Mouse (Mus musculus) midbrain, embryonic 10.5 days (tissue): ENCODE results near the gene Lgals1. TPM values are rescaled to one million over a fixed set of nuclear protein-coding genes. Genes with fewer than 3 reads are reported as not detected.

Source experiments
- DNase-seq: peaks from one replicate; pipeline ENCODE4 v3.0.0-alpha.2; 2017; ENCODE audit warnings: low spot score
- H3K27ac ChIP-seq: fragments of 300-500 bp; sonication (generic); replicated peaks from 2 replicates; pipeline ENCODE4 v1.5.1; 2016; ENCODE audit warnings: mild to moderate bottlenecking
- H3K27me3 ChIP-seq: fragments of 300-500 bp; sonication (generic); 2 replicates; pipeline ENCODE4 v1.6.1; 2016; ENCODE audit warnings: low read depth, mild to moderate bottlenecking; ENCODE audit not compliant: poor library complexity, severe bottlenecking
- H3K36me3 ChIP-seq: fragments of 300-500 bp; sonication (generic); 2 replicates; pipeline ENCODE4 v1.6.1; 2016; ENCODE audit warnings: mild to moderate bottlenecking, moderate library complexity
- H3K4me1 ChIP-seq: fragments of 300-500 bp; sonication (generic); 2 replicates; pipeline ENCODE4 v1.6.1; 2016
- H3K4me3 ChIP-seq: fragments of 300-500 bp; sonication (generic); 2 replicates; pipeline ENCODE4 v1.5.1; 2016; ENCODE audit warnings: mild to moderate bottlenecking, moderate library complexity
- H3K9me3 ChIP-seq: fragments of 300-500 bp; sonication (generic); replicated peaks from 2 replicates; pipeline ENCODE4 v1.6.1; 2016; ENCODE audit warnings: mild to moderate bottlenecking
- WGBS: fragments of 180-500 bp; shearing (Covaris S2); methylation state at CpG from one replicate; pipeline ENCODE4 v1.1.7; 2016; 5-methylcytosine and 5-hydroxymethylcytosine counted together
- microRNA-seq: library from miRNA; unstranded; fragments of <30 nt; microRNA quantifications from one replicate; pipeline ENCODE4, GENCODE M21; 2017
- polyA plus RNA-seq: library from polyadenylated mRNA; unstranded; fragments of >200 nt; fragmentation: Nextera tagmentation; extraction: Ambion mirVana; gene quantifications from 2 replicates; pipeline ENCODE4 v1.2.1, GENCODE M21; 2016

Gene Lgals1
- polyA plus RNA-seq, 1 experiment from 2014 or later, result 341 TPM

- 89% methylated on average over 4 of the region's 4 CpGs for WGBS
- peaks cover 3% of the 10 kb centered on the region; the same call in 1 of the 2 replicates for H3K4me1 ChIP-seq
- no peak overlapping the region for H3K4me3 ChIP-seq
- H3K27me3 ChIP-seq, result no peaks in the 10 kb centered on the region
- H3K27ac ChIP-seq, result no peak overlapping the region
- peaks cover 82% of the 10 kb centered on the region for H3K36me3 ChIP-seq
- no peak for DNase-seq
- no peaks in the 10 kb centered on the region for H3K9me3 ChIP-seq
These were observed 29.8 kb downstream of the Lgals1 start for GRCm38 (mm10) chr15:78956351-78956750.

GRCm38 (mm10) chr15:78957021-78957420 lies 30.5 kb downstream of the Lgals1 start:
- Histone ChIP-seq H3K36me3 (peaks cover 82% of the 10 kb centered on the region), H3K9me3 (no peaks in the 10 kb centered on the region), H3K27ac (peak overlapping the region; percentile 19; the same call in 1 of the 2 replicates), H3K4me1 (peaks cover 7% of the 10 kb centered on the region; the same call in 1 of the 2 replicates), H3K27me3 (no peaks in the 10 kb centered on the region), H3K4me3 (no peak overlapping the region)
- 80% methylated on average over 15 of the region's 15 CpGs for WGBS
- no peak for DNase-seq

- Histone ChIP-seq H3K4me1 (peaks cover 15% of the 10 kb centered on the region), H3K9me3 (no peaks in the 10 kb centered on the region), H3K4me3 (no peak overlapping the region), H3K27me3 (no peaks in the 10 kb centered on the region), H3K27ac (no peak overlapping the region), H3K36me3 (peaks cover 75% of the 10 kb centered on the region)
- no peak for DNase-seq
- 93% methylated on average over 11 of the region's 11 CpGs for WGBS
These were observed 33.0 kb downstream of the Lgals1 start for GRCm38 (mm10) chr15:78959537-78959936.

- no peaks in the 10 kb centered on the region for H3K9me3 ChIP-seq
- H3K27ac ChIP-seq, result no peak overlapping the region
- no peak overlapping the region for H3K4me3 ChIP-seq
- peaks cover 15% of the 10 kb centered on the region for H3K4me1 ChIP-seq
- WGBS, result 80% methylated on average over 4 of the region's 4 CpGs
- DNase-seq, result no peak
- H3K27me3 ChIP-seq, result no peaks in the 10 kb centered on the region
- peaks cover 71% of the 10 kb centered on the region for H3K36me3 ChIP-seq
These were observed 33.6 kb downstream of the Lgals1 start for GRCm38 (mm10) chr15:78960088-78960487.

- peak; percentile 71 for DNase-seq
- 36% methylated on average over 2 of the region's 2 CpGs for WGBS
- Histone ChIP-seq H3K9me3 (no peaks in the 10 kb centered on the region), H3K4me3 (no peak overlapping the region), H3K27ac (peak overlapping the region; percentile 61), H3K27me3 (no peaks in the 10 kb centered on the region), H3K4me1 (peaks cover 15% of the 10 kb centered on the region), H3K36me3 (peaks cover 76% of the 10 kb centered on the region)
These were observed 36.4 kb downstream of the Lgals1 start for GRCm38 (mm10) chr15:78962885-78963284.

GRCm38 (mm10) chr15:78971626-78972025 lies 45.1 kb downstream of the Lgals1 start:
- Histone ChIP-seq H3K9me3 (no peaks in the 10 kb centered on the region), H3K36me3 (peaks cover 34% of the 10 kb centered on the region), H3K27ac (no peak overlapping the region), H3K27me3 (no peaks in the 10 kb centered on the region), H3K4me3 (no peak overlapping the region), H3K4me1 (no peaks in the 10 kb centered on the region)
- 77% methylated on average over 6 of the region's 6 CpGs for WGBS
- no peak for DNase-seq

GRCm38 (mm10) chr15:78973950-78974349 lies 47.4 kb downstream of the Lgals1 start:
- Histone ChIP-seq H3K27ac (peak overlapping the region; percentile 17; the same call in 1 of the 2 replicates), H3K4me3 (no peak overlapping the region), H3K36me3 (peaks cover 11% of the 10 kb centered on the region; the same call in 1 of the 2 replicates), H3K27me3 (no peaks in the 10 kb centered on the region), H3K9me3 (no peaks in the 10 kb centered on the region), H3K4me1 (peaks cover 13% of the 10 kb centered on the region)
- 77% methylated on average over 7 of the region's 7 CpGs for WGBS
- no peak for DNase-seq

- no peak for DNase-seq
- no peaks in the 10 kb centered on the region for H3K9me3 ChIP-seq
- H3K4me3 ChIP-seq, result no peak overlapping the region
- H3K36me3 ChIP-seq, result peaks cover 8% of the 10 kb centered on the region; the same call in 1 of the 2 replicates
- no peaks in the 10 kb centered on the region for H3K27me3 ChIP-seq
- peaks cover 27% of the 10 kb centered on the region for H3K4me1 ChIP-seq
- WGBS, result 85% methylated on average over 8 of the region's 8 CpGs
- no peak overlapping the region for H3K27ac ChIP-seq
These were observed 51.2 kb downstream of the Lgals1 start for GRCm38 (mm10) chr15:78977676-78978159.

GRCm38 (mm10) chr15:78978875-78979274 lies 52.4 kb downstream of the Lgals1 start:
- Histone ChIP-seq H3K4me3 (0 out of 2 replicates have a peak overlapping the region, but pooled peaks have one; percentile 4), H3K27me3 (no peaks in the 10 kb centered on the region), H3K27ac (peak overlapping the region; percentile 52; the same call in 1 of the 2 replicates), H3K9me3 (no peaks in the 10 kb centered on the region), H3K4me1 (peaks cover 38% of the 10 kb centered on the region), H3K36me3 (peaks cover 3% of the 10 kb centered on the region; the same call in 1 of the 2 replicates)
- 40% methylated on average over 4 of the region's 4 CpGs for WGBS
- no peak for DNase-seq

Small RNA genes within 50 kb of the gene (microRNA-seq; reads per million reads assigned to microRNA genes)
- gene Mir6955, result not detected

Other genes with a start within 250 kb of the Lgals1 start
- gene Elfn2, start 208.0 kb upstream of the Lgals1 start, polyA plus RNA-seq, result 0.23 and 0.26 TPM in 2 replicates
- 81.5 and 121 TPM in 2 replicates for gene Mfng, start 153.2 kb upstream of the Lgals1 start, polyA plus RNA-seq
- 2.6 TPM in 2 replicates for gene Card10, start 123.7 kb upstream of the Lgals1 start, polyA plus RNA-seq
- gene Cdc42ep1, start 84.1 kb upstream of the Lgals1 start, polyA plus RNA-seq, result 12.9 and 14.3 TPM in 2 replicates
- gene Lgals2, start 71.2 kb upstream of the Lgals1 start, polyA plus RNA-seq, result not detected in 2 replicates
- gene Gga1, start 49.5 kb upstream of the Lgals1 start, polyA plus RNA-seq, result 47.1 and 52.8 TPM in 2 replicates
- 0.12 TPM in 1 of 2 replicates, not detected in the other for gene Gm49510, start 27.1 kb upstream of the Lgals1 start, polyA plus RNA-seq
- gene Sh3bp1, start 27.0 kb upstream of the Lgals1 start, polyA plus RNA-seq, result 16.5 and 18.7 TPM in 2 replicates
- gene Pdxp, start 12.8 kb upstream of the Lgals1 start, polyA plus RNA-seq, result 27.3 and 29.8 TPM in 2 replicates
- gene Nol12, start 8.2 kb downstream of the Lgals1 start, polyA plus RNA-seq, result 62.7 and 71.2 TPM in 2 replicates
- gene Triobp, start 21.0 kb downstream of the Lgals1 start, polyA plus RNA-seq, result 39.7 and 39.8 TPM in 2 replicates
- 421 and 499 TPM in 2 replicates for gene H1f0, start 101.7 kb downstream of the Lgals1 start, polyA plus RNA-seq
- not detected in 2 replicates for gene Galr3, start 115.2 kb downstream of the Lgals1 start, polyA plus RNA-seq
- 65.1 and 66.6 TPM in 2 replicates for gene Ankrd54, start 136.2 kb downstream of the Lgals1 start, polyA plus RNA-seq
- gene Eif3l, start 148.5 kb downstream of the Lgals1 start, polyA plus RNA-seq, result 260 and 273 TPM in 2 replicates
- 5.2 and 7.1 TPM in 2 replicates for gene Micall1, start 182.2 kb downstream of the Lgals1 start, polyA plus RNA-seq
- 344 and 395 TPM in 2 replicates for gene Polr2f, start 214.3 kb downstream of the Lgals1 start, polyA plus RNA-seq
- gene 1700088E04Rik, start 214.5 kb downstream of the Lgals1 start, polyA plus RNA-seq, result 7.8 and 10.0 TPM in 2 replicates
- gene Sox10, start 238.5 kb downstream of the Lgals1 start, polyA plus RNA-seq, result 0.61 and 2.5 TPM in 2 replicates